16 mouse cellular contexts compared by ENCODE assay signal in the genomic region with DNA sequence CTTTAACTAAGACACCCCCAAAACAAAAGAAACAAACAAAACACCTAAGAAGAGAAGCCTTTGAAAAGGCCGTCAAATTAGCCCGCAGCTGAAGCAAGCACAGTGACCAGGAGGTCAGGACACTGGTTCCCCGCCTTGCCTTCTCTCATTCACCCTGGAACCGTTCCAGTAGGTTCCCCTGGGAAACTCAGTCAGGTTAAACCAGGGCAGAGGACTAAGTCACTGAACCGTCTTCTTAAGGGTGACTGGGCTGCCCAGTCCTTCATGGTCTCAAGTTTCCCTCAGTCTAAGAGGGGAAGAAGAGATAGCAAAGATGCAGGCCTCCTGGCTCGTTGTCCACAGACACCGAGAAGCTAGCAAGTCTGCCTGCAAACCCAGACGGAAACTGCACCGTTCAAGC. TPM values are rescaled to one million over a fixed set of nuclear protein-coding genes. Genes with fewer than 3 reads are reported as not detected.
DNase-seq lines count a peak whose midpoint lies in the region; ATAC-seq lines count a peak whose summit lies in the region.
"Had no signal": no experiment of that assay in that cellular context is flagged by ENCODE, and none has a peak within 500 bp of the region (broad histone marks: within the 10 kb centered on the region; RNA-seq: fewer than 3 reads in every experiment).

No protein-coding gene starts in this region.

- H3K36me3 ChIP-seq in forebrain, embryonic 13.5 days (ENCODE audit: poor library complexity, severe bottlenecking): peaks cover 20% of the 10 kb centered on the region
- peaks cover 11% of the 10 kb centered on the region for H3K36me3 ChIP-seq in forebrain, embryonic 15.5 days
- H3K36me3 ChIP-seq in embryonic facial prominence, embryonic 13.5 days: peaks cover 22% of the 10 kb centered on the region
- peaks cover 18% of the 10 kb centered on the region for H3K36me3 ChIP-seq in kidney, embryonic 16.5 days (ENCODE audit: insufficient read depth, low read length)

- peak overlapping the region; percentile 6; the same call in 1 of the 2 replicates for H3K9ac ChIP-seq in forebrain, embryonic 13.5 days
- no peak overlapping the region for H3K9ac ChIP-seq in forebrain, embryonic 15.5 days (replicated peaks)
- 0 out of 2 replicates have a peak overlapping the region, but pooled peaks have one; percentile 21 for H3K9ac ChIP-seq in embryonic facial prominence, embryonic 13.5 days
- H3K9ac ChIP-seq in kidney, embryonic 16.5 days (replicated peaks; ENCODE audit: low read length): 0 out of 2 replicates have a peak overlapping the region, but pooled peaks have one; percentile 2
- H3K9ac ChIP-seq: forebrain, embryonic 12.5 days; hindbrain, embryonic 12.5 days; stomach, embryonic 15.5 days had no signal

- DNase-seq in MN1 (ENCODE audit: low spot score): peak; percentile 63
- DNase-seq in left cerebral cortex, postnatal 36 days (ENCODE audit: low spot score in 2 of 2): no peak
- DNase-seq in embryo, embryonic 10.5 days (ENCODE audit: low spot score): no peak
- DNase-seq: cerebellum, adult 2 months; heart, adult 18-20 months; lung, postnatal 10 days; thymus, postnatal 36 days had no signal

- no peak overlapping the region for H3K4me2 ChIP-seq in forebrain, embryonic 13.5 days
- H3K4me2 ChIP-seq in forebrain, embryonic 15.5 days (replicated peaks): no peak overlapping the region
- H3K4me2 ChIP-seq in embryonic facial prominence, embryonic 13.5 days: no peak overlapping the region
- H3K4me2 ChIP-seq in kidney, embryonic 16.5 days (replicated peaks; ENCODE audit: low read depth, low read length): peak overlapping the region; percentile 87
- H3K4me2 ChIP-seq: forebrain, embryonic 12.5 days; hindbrain, embryonic 12.5 days; stomach, embryonic 15.5 days had no signal

- peaks cover 13% of the 10 kb centered on the region for H3K4me1 ChIP-seq in forebrain, embryonic 13.5 days
- peaks cover 23% of the 10 kb centered on the region for H3K4me1 ChIP-seq in forebrain, embryonic 15.5 days
- H3K4me1 ChIP-seq in embryonic facial prominence, embryonic 13.5 days: peaks cover 13% of the 10 kb centered on the region; the same call in 1 of the 2 replicates
- peaks cover 18% of the 10 kb centered on the region for H3K4me1 ChIP-seq in kidney, embryonic 16.5 days (ENCODE audit: insufficient read depth, low read length)

- no peak overlapping the region for H3K27ac ChIP-seq in forebrain, embryonic 13.5 days
- no peak overlapping the region for H3K27ac ChIP-seq in forebrain, embryonic 15.5 days (replicated peaks)
- no peak overlapping the region for H3K27ac ChIP-seq in embryonic facial prominence, embryonic 13.5 days
- peak overlapping the region; percentile 85 for H3K27ac ChIP-seq in kidney, embryonic 16.5 days (ENCODE audit: low read length)
- H3K27ac ChIP-seq: forebrain, embryonic 12.5 days; hindbrain, embryonic 12.5 days; stomach, embryonic 15.5 days had no signal

- H3K4me3 ChIP-seq in forebrain, embryonic 13.5 days: no peak overlapping the region
- H3K4me3 ChIP-seq in forebrain, embryonic 15.5 days: no peak overlapping the region
- no peak overlapping the region for H3K4me3 ChIP-seq in embryonic facial prominence, embryonic 13.5 days
- H3K4me3 ChIP-seq in kidney, embryonic 16.5 days (ENCODE audit: low read length): peak overlapping the region; percentile 12; the same call in 1 of the 2 replicates
- H3K4me3 ChIP-seq: forebrain, embryonic 12.5 days; hindbrain, embryonic 12.5 days; stomach, embryonic 15.5 days had no signal

- no peak for ATAC-seq in forebrain, embryonic 13.5 days
- no peak for ATAC-seq in forebrain, embryonic 15.5 days (replicated peaks)
- ATAC-seq in embryonic facial prominence, embryonic 13.5 days (ENCODE audit: insufficient number of reproducible peaks, insufficient read depth, low FRiP score, low TSS enrichment, low read depth): no peak
- peak; percentile 14; the same call in 1 of the 2 replicates for ATAC-seq in kidney, embryonic 16.5 days (ENCODE audit: low FRiP score, low TSS enrichment)
- ATAC-seq: CD4-positive, CD25-positive, alpha-beta regulatory T cell, adult 4 months; intestine, postnatal 0 days had no signal

- intact Hi-C loops in left cerebral cortex, postnatal 36 days (cut with DNase I): no loop called here

- WGBS in forebrain, embryonic 13.5 days: 85% methylated on average over 9 of the region's 9 CpGs
- 80% methylated on average over 9 of the region's 9 CpGs for WGBS in forebrain, embryonic 15.5 days
- 82% methylated on average over 9 of the region's 9 CpGs for WGBS in embryonic facial prominence, embryonic 13.5 days
- 28% methylated on average over 9 of the region's 9 CpGs for WGBS in kidney, embryonic 16.5 days

- H3K27me3 ChIP-seq in forebrain, embryonic 13.5 days: no peaks in the 10 kb centered on the region
- H3K27me3 ChIP-seq in forebrain, embryonic 15.5 days: no peaks in the 10 kb centered on the region
- H3K27me3 ChIP-seq in embryonic facial prominence, embryonic 13.5 days: no peaks in the 10 kb centered on the region
- no peaks in the 10 kb centered on the region for H3K27me3 ChIP-seq in kidney, embryonic 16.5 days (ENCODE audit: insufficient read depth, low read length)
- H3K27me3 ChIP-seq: forebrain, embryonic 12.5 days; hindbrain, embryonic 12.5 days; stomach, embryonic 15.5 days had no signal

- H3K9me3 ChIP-seq in forebrain, embryonic 13.5 days (replicated peaks): no peaks in the 10 kb centered on the region
- no peaks in the 10 kb centered on the region for H3K9me3 ChIP-seq in forebrain, embryonic 15.5 days
- no peaks in the 10 kb centered on the region for H3K9me3 ChIP-seq in embryonic facial prominence, embryonic 13.5 days
- H3K9me3 ChIP-seq in kidney, embryonic 16.5 days (ENCODE audit: low read length): no peaks in the 10 kb centered on the region
- H3K9me3 ChIP-seq: forebrain, embryonic 12.5 days; hindbrain, embryonic 12.5 days; stomach, embryonic 15.5 days had no signal

RNA-seq across cellular contexts. Expression of a gene that starts 2.2 kb away (rescaled TPM):
- 37.6 and 37.8 TPM in 2 replicates for polyA plus RNA-seq in forebrain, embryonic 13.5 days (2015; fragmentation: Nextera tagmentation; extraction: Ambion mirVana)
- polyA plus RNA-seq in forebrain, embryonic 15.5 days (2015; fragmentation: Nextera tagmentation; extraction: Ambion mirVana): 55.3 and 56.1 TPM in 2 replicates
- 25.0 and 28.0 TPM in 2 replicates for polyA plus RNA-seq in embryonic facial prominence, embryonic 13.5 days (2015; fragmentation: Nextera tagmentation; extraction: Ambion mirVana)
- 51.0 and 56.1 TPM in 2 replicates for polyA plus RNA-seq in kidney, embryonic 16.5 days (2015; fragmentation: Nextera tagmentation; extraction: Ambion mirVana)
- 10 to 100 TPM; 56.8 to 60.1 TPM for total RNA-seq in left cerebral cortex, postnatal 36 days (2021)

RNA-seq across cellular contexts. Expression of a gene that starts 13.1 kb away (rescaled TPM):
- polyA plus RNA-seq in forebrain, embryonic 13.5 days (2015; fragmentation: Nextera tagmentation; extraction: Ambion mirVana): 12.4 and 13.4 TPM in 2 replicates
- polyA plus RNA-seq in forebrain, embryonic 15.5 days (2015; fragmentation: Nextera tagmentation; extraction: Ambion mirVana): 9.1 and 11.4 TPM in 2 replicates
- polyA plus RNA-seq in embryonic facial prominence, embryonic 13.5 days (2015; fragmentation: Nextera tagmentation; extraction: Ambion mirVana): 20.2 and 20.6 TPM in 2 replicates
- polyA plus RNA-seq in kidney, embryonic 16.5 days (2015; fragmentation: Nextera tagmentation; extraction: Ambion mirVana): 42.8 and 47.1 TPM in 2 replicates
- total RNA-seq in left cerebral cortex, postnatal 36 days (2021): 10 to 100 TPM; 15.1 to 18.1 TPM

RNA-seq across cellular contexts. Expression of a gene that starts 22.0 kb away (rescaled TPM):
- 23.6 and 29.8 TPM in 2 replicates for polyA plus RNA-seq in forebrain, embryonic 13.5 days (2015; fragmentation: Nextera tagmentation; extraction: Ambion mirVana)
- polyA plus RNA-seq in forebrain, embryonic 15.5 days (2015; fragmentation: Nextera tagmentation; extraction: Ambion mirVana): 28.1 and 28.2 TPM in 2 replicates
- 18.9 and 24.6 TPM in 2 replicates for polyA plus RNA-seq in embryonic facial prominence, embryonic 13.5 days (2015; fragmentation: Nextera tagmentation; extraction: Ambion mirVana)
- polyA plus RNA-seq in kidney, embryonic 16.5 days (2015; fragmentation: Nextera tagmentation; extraction: Ambion mirVana): 24.5 and 26.8 TPM in 2 replicates
- total RNA-seq in left cerebral cortex, postnatal 36 days (2021): 10 to 100 TPM; 70.2 to 74.3 TPM

RNA-seq across cellular contexts. Expression of a gene that starts 22.2 kb away (rescaled TPM):
- polyA plus RNA-seq in forebrain, embryonic 13.5 days (2015; fragmentation: Nextera tagmentation; extraction: Ambion mirVana): 81.6 and 87.1 TPM in 2 replicates
- 70.3 and 73.6 TPM in 2 replicates for polyA plus RNA-seq in forebrain, embryonic 15.5 days (2015; fragmentation: Nextera tagmentation; extraction: Ambion mirVana)
- polyA plus RNA-seq in embryonic facial prominence, embryonic 13.5 days (2015; fragmentation: Nextera tagmentation; extraction: Ambion mirVana): 92.8 and 95.6 TPM in 2 replicates
- 101 and 103 TPM in 2 replicates for polyA plus RNA-seq in kidney, embryonic 16.5 days (2015; fragmentation: Nextera tagmentation; extraction: Ambion mirVana)
- total RNA-seq in left cerebral cortex, postnatal 36 days (2021): 10 to 100 TPM; 49.8 to 57.9 TPM
